Mouse (Mus musculus) midbrain, embryonic 14.5 days (tissue): ENCODE measurements at regions not wholly inside any gene's neighbourhood (a gene's known extent, or its start where the extent isn't known, plus 50 kb on each side); places are given as distances from the start of the nearest gene placed in this dataset.

ENCODE experiments used
- ATAC-seq: fragments of 200-750 bp; cut with Nextera tagmentation; 2 replicates; pipeline ENCODE4 v1.8.0; 2017; ENCODE audit warnings: moderate number of reproducible peaks, moderate library complexity; ENCODE audit not compliant: low FRiP score, low TSS enrichment
- DNase-seq: peaks from one replicate; pipeline ENCODE4 v3.0.0-alpha.2; 2015
- H3K27ac ChIP-seq: fragments of 300-500 bp; sonication (generic); replicated peaks from 2 replicates; pipeline ENCODE4 v1.5.1; 2014; ENCODE audit warnings: mild to moderate bottlenecking, low read depth, low read length, moderate library complexity
- H3K27me3 ChIP-seq: fragments of 300-500 bp; sonication (generic); 2 replicates; pipeline ENCODE4 v1.6.1; 2014; ENCODE audit warnings: low read length, control low read depth, mixed read lengths; ENCODE audit not compliant: control insufficient read depth, insufficient read depth
- H3K36me3 ChIP-seq: fragments of 300-500 bp; sonication (generic); 2 replicates; pipeline ENCODE4 v1.6.1; 2014; ENCODE audit warnings: low read length, control low read depth; ENCODE audit not compliant: control insufficient read depth, insufficient read depth
- H3K4me1 ChIP-seq: fragments of 300-500 bp; sonication (generic); 2 replicates; pipeline ENCODE4 v1.6.1; 2014; ENCODE audit warnings: mild to moderate bottlenecking, antibody characterized with exemption, low read length, control low read depth; ENCODE audit not compliant: control insufficient read depth, insufficient read depth
- H3K4me2 ChIP-seq: fragments of 300-500 bp; sonication (generic); 2 replicates; pipeline ENCODE4 v1.6.1; 2014; ENCODE audit warnings: mild to moderate bottlenecking, low read length, moderate library complexity
- H3K4me3 ChIP-seq: fragments of 300-500 bp; sonication (generic); replicated peaks from 2 replicates; pipeline ENCODE4 v1.5.1; 2014; ENCODE audit warnings: low read depth, low read length
- H3K9ac ChIP-seq: fragments of 300-500 bp; sonication (generic); replicated peaks from 2 replicates; pipeline ENCODE4 v1.6.1; 2014; ENCODE audit warnings: mild to moderate bottlenecking, low read length, moderate library complexity
- H3K9me3 ChIP-seq: fragments of 300-500 bp; sonication (generic); 2 replicates; pipeline ENCODE4 v1.6.1; 2016; ENCODE audit warnings: low read length, control low read depth, mixed read lengths; ENCODE audit not compliant: control insufficient read depth
- WGBS: fragments of 180-500 bp; shearing (Covaris S2); extraction: QIAGEN DNeasy Blood & Tissue Kit; methylation state at CpG from one replicate; pipeline ENCODE4 v1.1.7; 2014; 5-methylcytosine and 5-hydroxymethylcytosine counted together

GRCm38 (mm10) chr6:31100084-31100579 lies 141.3 kb upstream of the Klf14 start:
- H3K4me2 ChIP-seq: no peak overlapping the region
- no peaks in the 10 kb centered on the region for H3K27me3 ChIP-seq
- ATAC-seq: no peak
- H3K4me1 ChIP-seq: peaks cover 7% of the 10 kb centered on the region
- 82% methylated on average over 12 of the region's 12 CpGs for WGBS
- no peaks in the 10 kb centered on the region for H3K9me3 ChIP-seq
- no peak overlapping the region for H3K27ac ChIP-seq
- DNase-seq: no peak
- H3K36me3 ChIP-seq: no peaks in the 10 kb centered on the region
- H3K9ac ChIP-seq: no peak overlapping the region
- no peak overlapping the region for H3K4me3 ChIP-seq

DNA sequence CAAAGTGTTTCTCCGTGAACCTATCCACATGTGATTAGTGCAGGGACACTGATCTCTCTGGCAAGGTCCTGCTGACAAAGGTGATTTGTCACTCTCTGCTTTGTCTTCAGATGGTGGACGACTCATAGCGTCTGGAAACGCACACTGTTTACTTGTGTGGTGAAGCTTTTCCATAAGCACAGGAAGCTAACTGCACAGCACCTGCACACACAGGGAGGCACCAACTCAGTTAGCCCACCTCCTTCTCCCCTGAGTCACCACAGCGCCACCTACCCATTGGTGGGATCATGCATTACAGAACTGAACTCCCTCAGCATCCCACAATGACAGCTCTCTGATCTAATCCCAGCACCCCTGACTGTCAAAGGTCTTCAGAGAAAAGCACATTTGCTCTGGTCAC lies 141.9 kb upstream of the Klf14 start:
- H3K9ac ChIP-seq: no peak overlapping the region
- H3K36me3 ChIP-seq: no peaks in the 10 kb centered on the region
- H3K4me3 ChIP-seq: no peak overlapping the region
- H3K4me2 ChIP-seq: no peak overlapping the region
- no peaks in the 10 kb centered on the region for H3K9me3 ChIP-seq
- H3K27me3 ChIP-seq: no peaks in the 10 kb centered on the region
- peaks cover 7% of the 10 kb centered on the region for H3K4me1 ChIP-seq
- no peak for ATAC-seq
- DNase-seq: no peak
- no peak overlapping the region for H3K27ac ChIP-seq
- 74% methylated on average over 5 of the region's 5 CpGs for whole genome bisulfite sequencing

DNA sequence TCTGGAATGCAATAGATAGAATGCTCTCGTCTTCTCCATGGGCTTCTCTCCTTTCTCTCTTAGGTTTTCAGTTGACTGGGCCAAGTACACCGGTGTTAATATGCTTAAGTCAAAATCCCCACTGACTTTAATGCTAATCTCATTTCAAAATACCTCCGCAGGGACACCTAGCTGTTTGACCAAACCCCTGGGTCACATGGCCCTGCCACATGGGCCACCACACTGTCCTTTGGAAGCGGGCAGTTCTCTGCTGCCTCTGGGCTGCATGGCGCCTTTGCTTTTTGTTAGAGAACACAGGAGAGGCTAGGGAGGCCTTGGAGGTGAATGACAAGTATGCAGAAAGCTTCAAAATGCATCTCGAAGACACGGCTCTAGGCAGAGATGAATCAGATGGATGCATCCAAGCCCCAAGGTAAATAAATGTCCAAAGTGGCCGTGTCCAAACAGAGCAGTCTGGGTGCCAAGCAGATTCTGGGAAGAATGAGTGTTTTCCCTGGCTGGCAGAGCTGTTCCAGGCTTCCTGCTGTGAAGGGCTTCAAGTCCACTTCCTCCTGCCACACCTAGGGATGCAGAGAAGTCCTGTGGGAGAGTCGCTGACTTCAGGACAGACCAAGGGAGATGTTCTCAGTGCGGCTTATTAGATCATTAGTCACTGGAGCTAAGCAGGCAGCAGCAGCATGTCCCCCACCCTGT lies 147.4 kb upstream of the Klf14 start:
- DNase-seq (no peak), ATAC-seq (no peak)
- no peak overlapping the region for H3K4me2 ChIP-seq

GRCm38 (mm10) chr6:31106856-31107359 lies 148.0 kb upstream of the Klf14 start:
- Histone ChIP-seq H3K27ac (no peak overlapping the region), H3K4me1 (no peaks in the 10 kb centered on the region), H3K4me2 (no peak overlapping the region), H3K4me3 (no peak overlapping the region), H3K27me3 (no peaks in the 10 kb centered on the region), H3K9me3 (no peaks in the 10 kb centered on the region), H3K36me3 (no peaks in the 10 kb centered on the region), H3K9ac (no peak overlapping the region)
- 88% methylated on average over 10 of the region's 10 CpGs for WGBS
- ATAC-seq (no peak), DNase-seq (no peak)

More for the DNA sequence above, 147.4 kb upstream of the Klf14 start:
- no peak overlapping the region for H3K4me3 ChIP-seq
- no peak overlapping the region for H3K27ac ChIP-seq
- 75% methylated on average over 10 of the region's 10 CpGs for WGBS
- H3K27me3 ChIP-seq: no peaks in the 10 kb centered on the region
- no peaks in the 10 kb centered on the region for H3K9me3 ChIP-seq
- H3K4me1 ChIP-seq: no peaks in the 10 kb centered on the region
- H3K36me3 ChIP-seq: no peaks in the 10 kb centered on the region
- H3K9ac ChIP-seq: no peak overlapping the region

DNA sequence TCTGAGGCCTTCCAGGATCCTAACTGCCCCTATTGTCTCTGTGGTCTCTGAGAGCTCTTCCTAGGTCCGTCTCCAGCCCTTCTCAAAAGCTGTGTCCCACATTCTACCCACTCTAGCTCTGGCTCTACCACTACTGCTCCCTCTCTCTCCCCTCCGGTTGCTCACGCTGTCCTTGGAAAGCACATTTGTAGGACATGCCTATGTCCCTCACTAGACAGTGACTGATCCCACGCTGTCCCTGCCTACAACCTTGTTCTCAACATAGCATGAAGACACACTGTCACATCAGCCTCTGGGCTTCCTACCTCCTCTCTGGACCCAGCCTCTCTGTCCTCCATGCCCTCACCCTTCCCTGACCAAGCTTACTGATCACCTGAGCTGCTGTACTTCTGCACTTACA lies 148.5 kb upstream of the Klf14 start:
- H3K9ac ChIP-seq: no peak overlapping the region
- H3K4me3 ChIP-seq: no peak overlapping the region
- H3K27me3 ChIP-seq: no peaks in the 10 kb centered on the region
- no peak overlapping the region for H3K27ac ChIP-seq
- DNase-seq: no peak
- no peak for ATAC-seq
- H3K4me2 ChIP-seq: no peak overlapping the region
- H3K9me3 ChIP-seq: no peaks in the 10 kb centered on the region
- whole genome bisulfite sequencing: 86% methylated on average over 4 of the region's 4 CpGs
- H3K4me1 ChIP-seq: no peaks in the 10 kb centered on the region
- no peaks in the 10 kb centered on the region for H3K36me3 ChIP-seq

GRCm38 (mm10) chr6:31107916-31108685 lies 149.2 kb upstream of the Klf14 start:
- H3K4me3 ChIP-seq: no peak overlapping the region
- H3K4me1 ChIP-seq: no peaks in the 10 kb centered on the region
- no peak for DNase-seq
- no peak overlapping the region for H3K27ac ChIP-seq
- no peak overlapping the region for H3K4me2 ChIP-seq
- H3K27me3 ChIP-seq: no peaks in the 10 kb centered on the region
- no peak overlapping the region for H3K9ac ChIP-seq
- H3K36me3 ChIP-seq: no peaks in the 10 kb centered on the region
- 92% methylated on average over 5 of the region's 5 CpGs for WGBS
- H3K9me3 ChIP-seq: no peaks in the 10 kb centered on the region
- ATAC-seq: no peak

DNA sequence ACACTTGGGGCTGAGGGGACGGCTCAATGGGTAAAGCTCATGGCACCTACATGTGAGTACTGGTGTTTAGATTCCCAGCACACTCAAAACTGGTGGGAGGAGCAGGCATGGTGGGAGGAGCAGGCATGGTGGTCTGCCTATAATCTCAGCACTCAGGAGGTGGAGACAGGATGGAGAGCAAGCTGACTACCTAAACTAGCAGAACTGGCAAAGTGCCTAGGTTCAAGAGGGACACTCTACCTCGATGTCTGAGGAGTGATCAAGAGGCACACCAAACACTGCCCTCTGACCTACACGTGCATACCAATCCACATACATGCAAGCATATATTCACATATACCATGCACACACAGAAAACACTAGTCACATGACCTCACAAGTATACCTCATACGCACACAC lies 150.7 kb upstream of the Klf14 start:
- H3K9ac ChIP-seq: no peak overlapping the region
- no peak for DNase-seq
- H3K4me3 ChIP-seq: no peak overlapping the region
- no peaks in the 10 kb centered on the region for H3K27me3 ChIP-seq
- no peak overlapping the region for H3K4me2 ChIP-seq
- H3K9me3 ChIP-seq: no peaks in the 10 kb centered on the region
- no peaks in the 10 kb centered on the region for H3K4me1 ChIP-seq
- ATAC-seq: no peak
- no peak overlapping the region for H3K27ac ChIP-seq
- WGBS: 94% methylated on average over 4 of the region's 4 CpGs
- no peaks in the 10 kb centered on the region for H3K36me3 ChIP-seq

GRCm38 (mm10) chr6:31112293-31113077 lies 153.6 kb upstream of the Klf14 start:
- Histone ChIP-seq H3K4me3 (no peak overlapping the region), H3K27ac (no peak overlapping the region), H3K27me3 (no peaks in the 10 kb centered on the region), H3K36me3 (no peaks in the 10 kb centered on the region), H3K4me1 (no peaks in the 10 kb centered on the region), H3K4me2 (no peak overlapping the region), H3K9ac (no peak overlapping the region), H3K9me3 (no peaks in the 10 kb centered on the region)
- ATAC-seq (no peak), DNase-seq (no peak)
- 77% methylated on average over 13 of the region's 13 CpGs for WGBS
